Mouse (Mus musculus): ENCODE results near the gene Prlhr. TPM values are rescaled to one million over a fixed set of nuclear protein-coding genes. Genes with fewer than 3 reads are reported as not detected.

Gene Prlhr
- not detected in 2 replicates for polyA plus RNA-seq (2014; fragmentation: Nextera tagmentation; extraction: Ambion mirVana)

DNA sequence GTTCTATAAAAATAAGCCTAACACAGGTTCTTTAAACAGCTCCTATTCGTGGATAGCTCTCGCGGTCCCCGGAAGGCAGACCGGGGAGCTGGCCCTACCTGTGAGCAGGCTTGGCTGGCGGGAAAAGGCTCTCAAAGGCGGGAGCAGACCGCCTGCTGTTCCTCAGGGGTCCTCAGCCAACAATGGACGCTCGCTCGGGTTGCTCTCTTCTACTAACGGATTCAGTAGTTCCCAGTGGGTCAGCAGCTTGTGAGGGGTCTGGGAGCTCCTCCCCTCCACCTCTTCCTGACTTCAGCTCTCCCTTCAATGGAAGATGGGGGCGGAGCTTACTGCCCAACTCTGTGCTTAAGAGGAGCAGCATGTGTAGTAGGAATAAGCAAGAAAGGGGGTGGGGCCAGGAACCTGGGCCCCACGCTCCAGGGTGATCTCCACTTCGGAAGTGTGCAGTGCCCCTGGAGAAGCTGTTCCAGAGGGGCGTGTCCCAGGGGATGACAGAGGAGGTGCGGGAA lies at the start of gene Prlhr:
Gene Prlhr, minus strand, starts transcription at position 51 of the 509 bp plus-strand sequence.
- Histone ChIP-seq H3K36me3 (ENCODE audit: control insufficient read depth, insufficient read depth, low read length) (no peaks in the 10 kb centered on the region), H3K9ac (ENCODE audit: low read depth, low read length) (no peak within 1 kb of the TSS), H3K9me3 (replicated peaks; ENCODE audit: control insufficient read depth, low read length) (no peaks in the 10 kb centered on the region), H3K4me3 (ENCODE audit: low read depth, low read length) (peak within 1 kb of the TSS; percentile 37), H3K4me2 (peak within 1 kb of the TSS; percentile 64), H3K4me1 (ENCODE audit: control insufficient read depth, insufficient read depth, low read length) (peaks cover 5% of the 10 kb centered on the region; the same call in 1 of the 2 replicates), H3K27me3 (ENCODE audit: control insufficient read depth, insufficient read depth, low read length) (peaks cover 33% of the 10 kb centered on the region), H3K27ac (ENCODE audit: low read depth, low read length) (no peak within 1 kb of the TSS)
- ATAC-seq (replicated peaks; ENCODE audit: insufficient number of reproducible peaks, low FRiP score, low TSS enrichment) = no peak
- WGBS (ENCODE audit: insufficient replicate concordance) = 10% methylated on average over 17 of the region's 17 CpGs

DNA sequence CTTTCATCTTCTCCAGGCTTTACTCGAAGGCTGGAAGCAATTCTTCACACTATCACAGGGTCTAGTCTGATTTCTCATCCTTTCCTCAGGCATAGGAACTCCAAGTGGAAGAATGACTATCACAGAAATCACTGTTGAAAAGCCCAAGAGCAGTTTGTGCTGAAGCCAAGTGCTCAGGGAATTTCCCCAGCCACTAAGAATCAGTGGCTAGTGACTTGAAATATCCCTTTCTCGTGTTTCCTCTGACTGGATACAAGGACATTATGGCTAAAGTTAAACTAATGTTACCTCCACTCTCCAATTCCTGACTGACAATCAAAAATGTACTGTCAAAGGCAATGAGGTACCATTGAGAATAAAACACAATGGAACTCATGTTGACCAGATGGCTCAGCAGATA lies 47.0 kb upstream of the Prlhr start:
- ATAC-seq (replicated peaks; ENCODE audit: insufficient number of reproducible peaks, low FRiP score, low TSS enrichment) = no peak
- no peak overlapping the region for H3K9ac ChIP-seq (ENCODE audit: low read depth, low read length)
- WGBS (ENCODE audit: insufficient replicate concordance) = 62% methylated on average over 2 of the region's 2 CpGs
- H3K27me3 ChIP-seq (ENCODE audit: control insufficient read depth, insufficient read depth, low read length) = no peaks in the 10 kb centered on the region
- H3K4me1 ChIP-seq (ENCODE audit: control insufficient read depth, insufficient read depth, low read length) = no peaks in the 10 kb centered on the region
- H3K4me3 ChIP-seq (ENCODE audit: low read depth, low read length) = no peak overlapping the region
- no peaks in the 10 kb centered on the region for H3K36me3 ChIP-seq (ENCODE audit: control insufficient read depth, insufficient read depth, low read length)
- H3K27ac ChIP-seq (ENCODE audit: low read depth, low read length) = no peak overlapping the region
- H3K9me3 ChIP-seq (replicated peaks; ENCODE audit: control insufficient read depth, low read length) = no peaks in the 10 kb centered on the region
- H3K4me2 ChIP-seq = no peak overlapping the region

DNA sequence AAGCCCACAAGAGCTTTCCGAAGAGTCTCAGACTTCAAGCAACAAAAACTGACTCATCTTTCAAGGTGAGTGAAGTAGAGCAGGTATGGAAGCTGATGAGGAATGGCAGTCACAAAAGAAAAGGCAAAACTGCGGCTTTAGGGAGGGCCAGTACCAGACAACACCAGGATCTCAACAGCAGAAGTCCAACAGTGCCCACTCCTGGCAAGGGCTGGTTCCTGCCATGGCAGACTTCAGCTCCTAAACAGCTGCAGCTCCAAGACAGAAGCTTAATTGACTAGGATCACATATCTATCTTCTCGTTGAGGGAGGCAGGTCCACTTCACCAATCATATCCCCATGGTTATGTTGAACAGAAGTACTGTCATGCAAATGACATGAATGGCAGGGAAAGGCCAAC lies 45.3 kb upstream of the Prlhr start:
- no peaks in the 10 kb centered on the region for H3K4me1 ChIP-seq (ENCODE audit: control insufficient read depth, insufficient read depth, low read length)
- no peaks in the 10 kb centered on the region for H3K36me3 ChIP-seq (ENCODE audit: control insufficient read depth, insufficient read depth, low read length)
- H3K9ac ChIP-seq (ENCODE audit: low read depth, low read length) = no peak overlapping the region
- H3K27ac ChIP-seq (ENCODE audit: low read depth, low read length) = no peak overlapping the region
- no peak overlapping the region for H3K4me2 ChIP-seq
- no peaks in the 10 kb centered on the region for H3K27me3 ChIP-seq (ENCODE audit: control insufficient read depth, insufficient read depth, low read length)
- no peak for ATAC-seq (replicated peaks; ENCODE audit: insufficient number of reproducible peaks, low FRiP score, low TSS enrichment)
- WGBS (ENCODE audit: insufficient replicate concordance) = 53% methylated on average over 3 of the region's 3 CpGs
- H3K9me3 ChIP-seq (replicated peaks; ENCODE audit: control insufficient read depth, low read length) = no peaks in the 10 kb centered on the region
- H3K4me3 ChIP-seq (ENCODE audit: low read depth, low read length) = no peak overlapping the region

- Histone ChIP-seq H3K4me2 (no peak overlapping the region), H3K27ac (ENCODE audit: low read depth, low read length) (no peak overlapping the region), H3K36me3 (ENCODE audit: control insufficient read depth, insufficient read depth, low read length) (no peaks in the 10 kb centered on the region), H3K27me3 (ENCODE audit: control insufficient read depth, insufficient read depth, low read length) (no peaks in the 10 kb centered on the region), H3K4me1 (ENCODE audit: control insufficient read depth, insufficient read depth, low read length) (no peaks in the 10 kb centered on the region), H3K4me3 (ENCODE audit: low read depth, low read length) (no peak overlapping the region), H3K9ac (ENCODE audit: low read depth, low read length) (no peak overlapping the region), H3K9me3 (replicated peaks; ENCODE audit: control insufficient read depth, low read length) (no peaks in the 10 kb centered on the region)
- ATAC-seq (replicated peaks; ENCODE audit: insufficient number of reproducible peaks, low FRiP score, low TSS enrichment) = no peak
These were observed 32.1 kb upstream of the Prlhr start for GRCm38 (mm10) chr19:60500209-60500608.

DNA sequence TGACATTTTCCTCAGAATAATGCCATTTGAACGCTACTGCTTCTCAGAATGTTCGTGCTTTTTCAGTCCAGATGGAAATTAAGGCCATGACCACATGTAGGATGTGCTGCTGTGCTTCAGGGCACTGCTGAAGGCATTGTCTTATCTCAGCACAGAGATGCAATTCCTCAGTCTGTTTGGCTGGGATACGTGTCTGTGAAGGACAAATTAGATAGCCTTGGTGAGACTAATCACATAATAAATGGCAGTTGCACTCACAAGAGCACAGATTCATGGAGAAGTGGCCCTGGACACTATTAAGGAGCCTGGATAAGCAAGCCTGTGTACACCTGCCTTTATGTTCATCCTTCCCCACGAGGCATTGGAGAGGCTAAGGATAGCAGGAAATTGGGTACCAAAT lies 29.1 kb upstream of the Prlhr start:
- no peaks in the 10 kb centered on the region for H3K9me3 ChIP-seq (replicated peaks; ENCODE audit: control insufficient read depth, low read length)
- H3K27ac ChIP-seq (ENCODE audit: low read depth, low read length) = no peak overlapping the region
- no peak overlapping the region for H3K4me3 ChIP-seq (ENCODE audit: low read depth, low read length)
- H3K27me3 ChIP-seq (ENCODE audit: control insufficient read depth, insufficient read depth, low read length) = no peaks in the 10 kb centered on the region
- H3K9ac ChIP-seq (ENCODE audit: low read depth, low read length) = no peak overlapping the region
- no peak overlapping the region for H3K4me2 ChIP-seq
- no peak for ATAC-seq (replicated peaks; ENCODE audit: insufficient number of reproducible peaks, low FRiP score, low TSS enrichment)
- 60% methylated on average over 4 of the region's 4 CpGs for WGBS (ENCODE audit: insufficient replicate concordance)
- H3K36me3 ChIP-seq (ENCODE audit: control insufficient read depth, insufficient read depth, low read length) = no peaks in the 10 kb centered on the region
- no peaks in the 10 kb centered on the region for H3K4me1 ChIP-seq (ENCODE audit: control insufficient read depth, insufficient read depth, low read length)

DNA sequence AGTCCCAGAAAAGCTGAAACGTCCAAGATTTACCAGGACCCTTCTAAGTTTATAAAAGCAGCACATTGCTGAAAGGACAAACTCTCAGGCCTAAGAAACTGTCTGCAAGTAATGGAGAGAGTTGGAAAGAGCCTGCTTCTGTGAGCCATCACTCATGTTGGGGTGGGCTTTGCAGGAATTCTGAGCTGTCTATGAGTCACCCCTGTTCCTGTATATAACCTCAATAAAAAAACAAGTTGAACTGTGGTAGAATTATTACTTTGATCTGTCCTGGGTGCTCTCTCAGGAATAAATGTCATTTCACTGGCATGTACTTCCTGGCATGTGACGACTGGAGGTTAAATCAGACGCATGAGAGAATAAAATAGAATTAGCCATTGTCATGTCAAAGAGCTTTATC lies 27.7 kb upstream of the Prlhr start:
- 58% methylated on average over 3 of the region's 3 CpGs for WGBS (ENCODE audit: insufficient replicate concordance)
- Histone ChIP-seq H3K4me2 (no peak overlapping the region), H3K27ac (ENCODE audit: low read depth, low read length) (no peak overlapping the region), H3K9me3 (replicated peaks; ENCODE audit: control insufficient read depth, low read length) (no peaks in the 10 kb centered on the region), H3K9ac (ENCODE audit: low read depth, low read length) (no peak overlapping the region), H3K36me3 (ENCODE audit: control insufficient read depth, insufficient read depth, low read length) (no peaks in the 10 kb centered on the region), H3K27me3 (ENCODE audit: control insufficient read depth, insufficient read depth, low read length) (no peaks in the 10 kb centered on the region), H3K4me3 (ENCODE audit: low read depth, low read length) (no peak overlapping the region), H3K4me1 (ENCODE audit: control insufficient read depth, insufficient read depth, low read length) (no peaks in the 10 kb centered on the region)
- no peak for ATAC-seq (replicated peaks; ENCODE audit: insufficient number of reproducible peaks, low FRiP score, low TSS enrichment)

GRCm38 (mm10) chr19:60489566-60489965 lies 21.5 kb upstream of the Prlhr start:
- H3K27ac ChIP-seq (ENCODE audit: low read depth, low read length) = no peak overlapping the region
- no peaks in the 10 kb centered on the region for H3K9me3 ChIP-seq (replicated peaks; ENCODE audit: control insufficient read depth, low read length)
- no peaks in the 10 kb centered on the region for H3K36me3 ChIP-seq (ENCODE audit: control insufficient read depth, insufficient read depth, low read length)
- H3K4me1 ChIP-seq (ENCODE audit: control insufficient read depth, insufficient read depth, low read length) = no peaks in the 10 kb centered on the region
- no peak for ATAC-seq (replicated peaks; ENCODE audit: insufficient number of reproducible peaks, low FRiP score, low TSS enrichment)
- 77% methylated on average over 1 of the region's 1 CpGs for WGBS (ENCODE audit: insufficient replicate concordance)
- H3K4me3 ChIP-seq (ENCODE audit: low read depth, low read length) = no peak overlapping the region
- no peak overlapping the region for H3K9ac ChIP-seq (ENCODE audit: low read depth, low read length)
- no peak overlapping the region for H3K4me2 ChIP-seq
- no peaks in the 10 kb centered on the region for H3K27me3 ChIP-seq (ENCODE audit: control insufficient read depth, insufficient read depth, low read length)

DNA sequence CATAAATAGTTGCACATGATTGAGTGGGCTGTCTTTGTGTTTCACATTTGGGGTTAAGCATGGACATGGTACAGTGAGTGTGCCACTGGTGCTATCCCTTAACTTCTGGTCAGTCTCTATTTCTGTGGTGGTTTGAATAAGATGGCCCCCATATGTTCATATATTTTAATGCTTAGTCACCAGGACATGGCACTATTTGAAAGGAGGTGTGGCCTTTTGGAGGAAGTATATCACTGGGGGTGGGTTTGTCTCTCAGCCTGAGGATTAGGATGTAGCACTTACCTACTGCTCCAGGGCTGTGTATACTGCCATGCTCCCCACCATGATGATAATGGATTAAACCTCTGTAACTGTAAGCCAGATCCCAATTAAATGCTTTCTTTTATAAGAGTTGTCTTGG lies 17.2 kb upstream of the Prlhr start:
- Histone ChIP-seq H3K27me3 (ENCODE audit: control insufficient read depth, insufficient read depth, low read length) (no peaks in the 10 kb centered on the region), H3K9ac (ENCODE audit: low read depth, low read length) (no peak overlapping the region), H3K9me3 (replicated peaks; ENCODE audit: control insufficient read depth, low read length) (no peaks in the 10 kb centered on the region), H3K4me1 (ENCODE audit: control insufficient read depth, insufficient read depth, low read length) (no peaks in the 10 kb centered on the region), H3K4me2 (no peak overlapping the region), H3K27ac (ENCODE audit: low read depth, low read length) (no peak overlapping the region), H3K36me3 (ENCODE audit: control insufficient read depth, insufficient read depth, low read length) (no peaks in the 10 kb centered on the region), H3K4me3 (ENCODE audit: low read depth, low read length) (no peak overlapping the region)
- ATAC-seq (replicated peaks; ENCODE audit: insufficient number of reproducible peaks, low FRiP score, low TSS enrichment) = no peak

DNA sequence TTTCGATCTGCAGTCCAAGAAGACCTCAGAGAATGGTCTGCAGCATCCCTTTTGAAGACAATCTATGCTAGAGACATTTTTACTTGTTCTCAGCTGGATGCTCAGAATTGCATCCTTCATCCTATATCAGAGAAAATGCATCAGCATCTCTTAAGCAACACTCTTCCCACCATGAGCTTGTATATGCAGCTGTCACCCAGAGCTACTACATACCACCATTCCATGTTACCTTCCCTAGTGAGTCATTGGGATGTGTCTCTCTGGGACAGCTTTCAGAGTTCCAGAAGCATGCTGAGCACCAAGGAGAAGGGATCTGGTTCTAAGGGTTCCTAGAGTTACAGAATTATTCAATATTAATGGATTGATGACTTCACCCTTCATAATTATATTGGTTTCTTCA lies 10.8 kb upstream of the Prlhr start:
- Histone ChIP-seq H3K9ac (ENCODE audit: low read depth, low read length) (no peak overlapping the region), H3K4me1 (ENCODE audit: control insufficient read depth, insufficient read depth, low read length) (no peaks in the 10 kb centered on the region), H3K4me3 (ENCODE audit: low read depth, low read length) (no peak overlapping the region), H3K27me3 (ENCODE audit: control insufficient read depth, insufficient read depth, low read length) (no peaks in the 10 kb centered on the region), H3K27ac (ENCODE audit: low read depth, low read length) (no peak overlapping the region), H3K9me3 (replicated peaks; ENCODE audit: control insufficient read depth, low read length) (no peaks in the 10 kb centered on the region), H3K4me2 (no peak overlapping the region), H3K36me3 (ENCODE audit: control insufficient read depth, insufficient read depth, low read length) (no peaks in the 10 kb centered on the region)
- 36% methylated on average over 1 of the region's 1 CpGs for WGBS (ENCODE audit: insufficient replicate concordance)
- no peak for ATAC-seq (replicated peaks; ENCODE audit: insufficient number of reproducible peaks, low FRiP score, low TSS enrichment)

All from heart, embryonic 11.5 days (tissue).